Mouse (Mus musculus): Measurements from ENCODE around the gene Sh2b1.

GRCm38 (mm10) chr7:126503273-126503878 lies 28.2 kb upstream of the Sh2b1 start, which contains the start of gene Atxn2l:
- peak; percentile 73 for TF ChIP-seq CTCF (IDR thresholded peaks at IDR 0.05; ENCODE audit: extremely low read depth, insufficient read length, insufficient replicate concordance, low read depth, low read length)
- peak; percentile 41 for TF ChIP-seq POLR2A (IDR thresholded peaks at IDR 0.05; ENCODE audit: low read depth, low read length)
